Mouse (Mus musculus) 3134 (cell line): ENCODE results near the gene Dgcr2.

Experiments
- DNase-seq: peaks from one replicate; pipeline ENCODE4 v3.0.0-alpha.2; 2011; ENCODE audit warnings: low spot score; ENCODE audit not compliant: insufficient read length; ENCODE audit errors: extremely low read depth

Dgcr2 gene

DNA sequence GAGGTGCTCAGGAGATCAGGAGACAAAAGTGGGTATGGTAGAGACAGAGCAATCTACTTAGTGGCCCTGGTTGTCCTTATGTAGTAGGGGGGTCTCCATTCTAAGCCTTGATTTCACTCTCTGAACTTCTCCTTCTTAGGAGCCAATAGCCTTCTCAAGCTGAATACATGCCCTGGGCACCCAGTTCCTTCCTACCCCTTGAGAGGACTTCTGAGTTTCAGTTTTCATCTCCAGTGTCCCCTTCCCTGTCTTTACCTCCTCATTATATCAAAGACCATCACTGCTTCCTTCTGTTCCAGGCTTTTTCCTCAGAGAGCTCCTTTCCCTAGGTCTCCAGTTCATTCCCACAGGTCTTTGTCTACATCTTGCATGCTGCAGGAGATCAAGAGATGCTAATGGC is 101.8 kb downstream of the Dgcr2 start:
- DNase-seq: no peak

DNA sequence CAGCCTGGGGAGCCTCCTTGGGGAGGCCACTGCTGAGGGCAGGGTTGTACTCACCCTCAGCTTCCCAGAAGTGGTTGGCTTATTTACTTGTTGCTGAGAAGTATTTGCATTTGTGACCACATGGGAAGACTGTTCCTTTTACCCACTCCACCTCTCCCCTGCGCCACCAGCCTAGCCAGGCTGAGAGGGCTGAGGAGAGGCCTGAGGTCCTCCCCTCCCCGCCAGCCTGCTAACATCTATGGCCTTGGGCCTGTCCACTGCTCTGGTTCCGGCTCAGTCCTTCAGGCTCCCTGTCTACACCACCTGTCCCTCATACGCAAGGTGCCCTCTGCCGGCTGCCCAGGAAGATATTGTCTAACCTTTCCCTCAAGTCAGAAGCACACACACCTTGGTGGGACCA is 102.7 kb downstream of the Dgcr2 start:
- no peak for DNase-seq

- no peak for DNase-seq
These were observed 104.3 kb downstream of the Dgcr2 start for GRCm38 (mm10) chr16:17794047-17794446.

DNA sequence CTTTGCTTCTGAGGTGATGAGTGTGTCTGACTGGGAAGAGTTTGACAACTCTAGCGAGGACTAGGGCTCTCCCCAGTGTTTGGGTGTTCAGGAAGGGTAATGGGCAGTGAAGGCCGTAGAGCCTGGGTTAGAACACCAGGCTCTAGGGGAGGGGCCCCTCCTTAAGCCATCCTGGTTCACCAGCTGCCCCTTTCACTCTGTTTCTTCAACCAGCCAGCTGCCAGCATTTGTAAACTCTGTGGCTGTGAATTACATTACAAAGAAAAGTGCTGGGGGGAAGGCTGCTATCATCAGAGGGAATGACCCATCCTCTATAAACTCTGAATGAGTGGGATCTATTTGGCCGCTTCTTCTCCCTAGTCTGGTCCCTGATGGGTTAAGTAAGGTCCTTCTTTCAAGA is 105.6 kb downstream of the Dgcr2 start:
- no peak for DNase-seq
